Mouse (Mus musculus) heart, embryonic 15.5 days (tissue): ENCODE measurements around the gene Abca3. TPM values are rescaled to one million over a fixed set of nuclear protein-coding genes. Genes with fewer than 3 reads are reported as not detected.
A peak's percentile ranks its signal among the peaks of the same experiment; 100 is the strongest.

Experiments
- ATAC-seq: fragments of 200-750 bp; cut with Nextera tagmentation; replicated peaks from 2 replicates; pipeline ENCODE4 v1.8.0; 2017; ENCODE audit warnings: low read depth, moderate TSS enrichment; ENCODE audit not compliant: insufficient number of reproducible peaks, insufficient read depth, low FRiP score
- H3K27ac ChIP-seq: fragments of 300-500 bp; sonication (generic); 2 replicates; pipeline ENCODE4 v1.5.1; 2015; ENCODE audit warnings: mild to moderate bottlenecking, inconsistent platforms
- H3K27me3 ChIP-seq: fragments of 300-500 bp; sonication (generic); 2 replicates; pipeline ENCODE4 v1.6.1; 2015; ENCODE audit warnings: inconsistent platforms
- H3K36me3 ChIP-seq: fragments of 300-500 bp; sonication (generic); 2 replicates; pipeline ENCODE4 v1.6.1; 2015; ENCODE audit warnings: mild to moderate bottlenecking, inconsistent platforms
- H3K4me1 ChIP-seq: fragments of 300-500 bp; sonication (generic); replicated peaks from 2 replicates; pipeline ENCODE4 v1.6.1; 2015; ENCODE audit warnings: inconsistent platforms
- H3K4me2 ChIP-seq: fragments of 300-500 bp; sonication (generic); 2 replicates; pipeline ENCODE4 v1.6.1; 2015; ENCODE audit warnings: inconsistent platforms, mild to moderate bottlenecking, moderate library complexity
- H3K4me3 ChIP-seq: fragments of 300-500 bp; sonication (generic); 2 replicates; pipeline ENCODE4 v1.5.1; 2015; ENCODE audit warnings: mild to moderate bottlenecking, inconsistent platforms
- H3K9ac ChIP-seq: fragments of 300-500 bp; sonication (generic); 2 replicates; pipeline ENCODE4 v1.6.1; 2015; ENCODE audit warnings: mild to moderate bottlenecking, inconsistent platforms
- H3K9me3 ChIP-seq: fragments of 300-500 bp; sonication (generic); replicated peaks from 2 replicates; pipeline ENCODE4 v1.6.1; 2016; ENCODE audit warnings: inconsistent platforms
- WGBS: fragments of 180-500 bp; shearing (Covaris S2); methylation state at CpG from one replicate; pipeline ENCODE4 v1.1.7; 2015; ENCODE audit warnings: mixed read lengths; 5-methylcytosine and 5-hydroxymethylcytosine counted together
- polyA plus RNA-seq: library from polyadenylated mRNA; unstranded; fragments of >200 nt; fragmentation: Nextera tagmentation; extraction: Ambion mirVana; gene quantifications from 2 replicates; pipeline ENCODE4 v1.2.1, GENCODE M21; 2015

The Abca3 gene
- polyA plus RNA-seq, 1 experiment from 2014 or later = 6.0 TPM

- no peak overlapping the region for H3K27ac ChIP-seq
- no peak overlapping the region for H3K4me3 ChIP-seq
- ATAC-seq = no peak
- WGBS = 84% methylated on average over 5 of the region's 5 CpGs
- no peaks in the 10 kb centered on the region for H3K9me3 ChIP-seq
- H3K9ac ChIP-seq = no peak overlapping the region
- peaks cover 18% of the 10 kb centered on the region; the same call in 1 of the 2 replicates for H3K36me3 ChIP-seq
- no peak overlapping the region for H3K4me2 ChIP-seq
- no peaks in the 10 kb centered on the region for H3K27me3 ChIP-seq
- no peaks in the 10 kb centered on the region; the same call in 1 of the 2 replicates for H3K4me1 ChIP-seq
Observed at GRCm38 (mm10) chr17:24388711-24389110, 37.0 kb downstream of the Abca3 start.

GRCm38 (mm10) chr17:24389865-24390264 lies 38.1 kb downstream of the Abca3 start:
- Histone ChIP-seq H3K36me3 (peaks cover 18% of the 10 kb centered on the region; the same call in 1 of the 2 replicates), H3K4me2 (no peak overlapping the region), H3K9me3 (no peaks in the 10 kb centered on the region), H3K27me3 (no peaks in the 10 kb centered on the region), H3K4me1 (no peaks in the 10 kb centered on the region; the same call in 1 of the 2 replicates), H3K9ac (no peak overlapping the region), H3K4me3 (no peak overlapping the region), H3K27ac (no peak overlapping the region)
- no peak for ATAC-seq
- 3% methylated on average over 2 of the region's 2 CpGs for WGBS

- ATAC-seq = no peak
- no peaks in the 10 kb centered on the region for H3K27me3 ChIP-seq
- no peak overlapping the region for H3K4me3 ChIP-seq
- H3K27ac ChIP-seq = no peak overlapping the region
- H3K9me3 ChIP-seq = no peaks in the 10 kb centered on the region
- WGBS = 68% methylated on average over 8 of the region's 8 CpGs
- no peak overlapping the region for H3K4me2 ChIP-seq
- no peaks in the 10 kb centered on the region for H3K4me1 ChIP-seq
- no peak overlapping the region for H3K9ac ChIP-seq
- peaks cover 18% of the 10 kb centered on the region; the same call in 1 of the 2 replicates for H3K36me3 ChIP-seq
Observed at GRCm38 (mm10) chr17:24391149-24391548, 39.4 kb downstream of the Abca3 start.

GRCm38 (mm10) chr17:24393527-24393926 lies 41.8 kb downstream of the Abca3 start:
- Histone ChIP-seq H3K4me1 (no peaks in the 10 kb centered on the region), H3K36me3 (peaks cover 5% of the 10 kb centered on the region; the same call in 1 of the 2 replicates), H3K4me2 (no peak overlapping the region), H3K27ac (no peak overlapping the region), H3K9ac (no peak overlapping the region), H3K4me3 (no peak overlapping the region), H3K9me3 (no peaks in the 10 kb centered on the region), H3K27me3 (no peaks in the 10 kb centered on the region)
- no peak for ATAC-seq
- WGBS = 40% methylated on average over 4 of the region's 4 CpGs

GRCm38 (mm10) chr17:24394456-24394855 lies 42.7 kb downstream of the Abca3 start:
- Histone ChIP-seq H3K36me3 (peaks cover 5% of the 10 kb centered on the region), H3K4me2 (no peak overlapping the region), H3K27ac (no peak overlapping the region), H3K27me3 (no peaks in the 10 kb centered on the region), H3K9me3 (no peaks in the 10 kb centered on the region), H3K9ac (no peak overlapping the region), H3K4me1 (no peaks in the 10 kb centered on the region), H3K4me3 (no peak overlapping the region)
- WGBS = 81% methylated on average over 7 of the region's 7 CpGs
- no peak for ATAC-seq

GRCm38 (mm10) chr17:24402371-24402770 lies 50.6 kb downstream of the Abca3 start:
- Histone ChIP-seq H3K4me2 (no peak overlapping the region), H3K9ac (no peak overlapping the region), H3K36me3 (peaks cover 14% of the 10 kb centered on the region), H3K4me1 (no peaks in the 10 kb centered on the region), H3K9me3 (no peaks in the 10 kb centered on the region), H3K27me3 (no peaks in the 10 kb centered on the region), H3K4me3 (no peak overlapping the region), H3K27ac (no peak overlapping the region)
- 53% methylated on average over 3 of the region's 3 CpGs for WGBS
- ATAC-seq = no peak

- H3K36me3 ChIP-seq = peaks cover 53% of the 10 kb centered on the region
- no peak overlapping the region for H3K27ac ChIP-seq
- H3K9me3 ChIP-seq = no peaks in the 10 kb centered on the region
- H3K4me1 ChIP-seq = no peaks in the 10 kb centered on the region
- WGBS = 86% methylated on average over 12 of the region's 12 CpGs
- H3K27me3 ChIP-seq = no peaks in the 10 kb centered on the region
- no peak for ATAC-seq
- H3K4me2 ChIP-seq = no peak overlapping the region
- H3K9ac ChIP-seq = no peak overlapping the region
- no peak overlapping the region for H3K4me3 ChIP-seq
Observed at GRCm38 (mm10) chr17:24407116-24407803, 55.5 kb downstream of the Abca3 start.

GRCm38 (mm10) chr17:24413557-24414211 lies 61.9 kb downstream of the Abca3 start:
- peak; percentile 24; the same call in 1 of the 2 replicates for ATAC-seq
- H3K27ac ChIP-seq = peak overlapping the region; percentile 94
- no peaks in the 10 kb centered on the region for H3K9me3 ChIP-seq
- peaks cover 38% of the 10 kb centered on the region for H3K36me3 ChIP-seq
- WGBS = 25% methylated on average over 22 of the region's 22 CpGs
- peaks cover 43% of the 10 kb centered on the region for H3K4me1 ChIP-seq
- peak overlapping the region; percentile 91 for H3K4me3 ChIP-seq
- H3K9ac ChIP-seq = peak overlapping the region; percentile 79
- H3K4me2 ChIP-seq = peak overlapping the region; percentile 74
- H3K27me3 ChIP-seq = no peaks in the 10 kb centered on the region

GRCm38 (mm10) chr17:24414230-24414976 lies 62.7 kb downstream of the Abca3 start, which contains the start of gene Rnps1:
Gene Rnps1, plus strand, starts transcription at chr17:24414565.
- Histone ChIP-seq H3K9ac (peak within 1 kb of the TSS; percentile 90), H3K9me3 (no peaks in the 10 kb centered on the region), H3K4me3 (peak within 1 kb of the TSS; percentile 91), H3K4me2 (peak within 1 kb of the TSS; percentile 74), H3K27me3 (no peaks in the 10 kb centered on the region), H3K4me1 (peaks cover 45% of the 10 kb centered on the region), H3K27ac (peak within 1 kb of the TSS; percentile 94), H3K36me3 (peaks cover 38% of the 10 kb centered on the region)
- ATAC-seq = peak; percentile 91
- WGBS = under 1% methylated on average over 64 of the region's 64 CpGs

GRCm38 (mm10) chr17:24415011-24415410 lies 63.3 kb downstream of the Abca3 start:
- Histone ChIP-seq H3K27me3 (no peaks in the 10 kb centered on the region), H3K27ac (peak overlapping the region; percentile 94), H3K4me1 (peaks cover 45% of the 10 kb centered on the region), H3K4me2 (peak overlapping the region; percentile 74), H3K36me3 (peaks cover 38% of the 10 kb centered on the region), H3K9me3 (no peaks in the 10 kb centered on the region), H3K4me3 (peak overlapping the region; percentile 91), H3K9ac (peak overlapping the region; percentile 90)
- under 1% methylated on average over 21 of the region's 21 CpGs for WGBS
- ATAC-seq = peak; percentile 2; the same call in 1 of the 2 replicates

GRCm38 (mm10) chr17:24416051-24416652 lies 64.4 kb downstream of the Abca3 start:
- Histone ChIP-seq H3K4me2 (peak overlapping the region; percentile 74), H3K9ac (peak overlapping the region; percentile 90), H3K36me3 (peaks cover 40% of the 10 kb centered on the region), H3K9me3 (no peaks in the 10 kb centered on the region), H3K27ac (no peak overlapping the region), H3K4me1 (peaks cover 45% of the 10 kb centered on the region), H3K4me3 (peak overlapping the region; percentile 91), H3K27me3 (no peaks in the 10 kb centered on the region)
- WGBS = 86% methylated on average over 3 of the region's 3 CpGs
- ATAC-seq = no peak
